Mouse (Mus musculus) frontal cortex, adult 2 months (tissue): ENCODE measurements around the gene Glg1. TPM values are rescaled to one million over a fixed set of nuclear protein-coding genes. Genes with fewer than 3 reads are reported as not detected.
A peak's percentile ranks its signal among the peaks of the same experiment; 100 is the strongest.
"Not testable (repeated sequence)": the region's sequence is repeated elsewhere in the genome, so short reads cannot be mapped to it uniquely, and the experiment has no call there.

ENCODE experiments used
- DNase-seq, 2 experiments: peaks; one replicate each; pipeline ENCODE4 v3.0.0; 2022; ENCODE audit warnings: low spot score in 1 of 2; ENCODE audit errors: extremely low spot score in 1 of 2
- polyA plus RNA-seq: library from polyadenylated mRNA; depleted of rRNA; stranded (reverse); fragments of >200 nt; gene quantifications from 2 replicates; pipeline ENCODE4 v1.2.3, GENCODE M21; 2012; rRNA removed

The Glg1 gene
- 62.3 and 70.4 TPM in 2 replicates for polyA plus RNA-seq

- peak; percentile 51 to 90 for DNase-seq
Observed at GRCm38 (mm10) chr8:111258631-111259407, at the start of gene Glg1. Gene Glg1 (minus strand): TSS chr8:111259216.

- peak in 1 of 2 experiments; percentile 6 for DNase-seq
Observed at GRCm38 (mm10) chr8:111305031-111305730, 46.2 kb upstream of the Glg1 start.

DNA sequence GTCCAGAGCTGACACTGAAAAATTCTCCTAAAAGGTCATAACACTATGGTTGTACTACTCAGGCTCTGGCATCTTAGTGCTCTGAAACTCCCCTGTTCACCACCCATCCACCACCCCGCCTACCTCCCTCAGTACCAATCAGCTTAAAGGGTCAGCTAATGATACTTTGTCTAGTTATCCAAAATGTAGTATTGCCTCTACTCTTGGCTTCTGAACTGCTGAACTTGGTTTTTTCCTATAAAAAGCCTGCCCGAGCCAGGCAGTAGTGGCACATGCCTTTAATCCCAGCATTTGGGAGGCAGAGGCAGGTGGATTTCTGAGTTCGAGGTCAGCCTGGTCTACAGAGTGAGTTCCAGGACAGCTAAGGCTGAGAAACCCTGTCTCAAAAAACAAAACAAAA lies 45.3 kb upstream of the Glg1 start:
- no peak for DNase-seq

DNA sequence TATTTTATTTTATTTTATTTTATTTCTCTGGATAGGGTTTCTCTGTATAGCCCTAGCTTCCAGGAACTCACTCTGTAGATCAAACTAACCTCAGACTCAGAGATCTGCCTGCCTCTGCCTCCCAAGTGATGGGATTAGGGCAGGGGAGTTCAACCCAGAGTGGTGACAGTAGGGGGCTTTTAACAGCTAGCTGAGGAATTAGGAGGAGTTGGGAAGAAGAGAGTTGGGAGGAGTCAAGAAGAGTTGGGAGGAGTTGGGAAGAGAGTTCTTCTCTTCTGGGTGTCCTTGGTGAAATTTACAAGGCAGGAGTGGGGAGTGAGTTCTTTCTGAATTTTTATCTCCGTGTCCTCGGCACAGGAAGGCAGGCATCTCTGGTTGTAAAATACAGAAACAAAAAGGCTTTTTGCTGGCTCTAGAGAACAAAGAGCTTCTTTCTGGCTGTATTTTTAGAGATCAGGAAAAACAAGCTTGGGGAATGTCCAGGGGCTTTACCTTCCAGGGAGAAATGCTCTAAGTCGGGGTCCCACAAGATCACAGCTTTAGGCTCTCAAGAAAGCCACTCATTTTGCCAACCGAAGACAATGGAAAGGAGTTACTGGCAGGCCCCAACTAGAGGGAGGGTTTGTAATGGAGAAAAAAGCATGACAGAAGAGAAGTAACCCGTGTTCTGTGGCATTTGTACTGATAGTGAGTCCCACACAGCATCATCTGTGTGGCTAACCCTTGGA lies 44.2 kb upstream of the Glg1 start:
- not testable (repeated sequence) for DNase-seq

DNA sequence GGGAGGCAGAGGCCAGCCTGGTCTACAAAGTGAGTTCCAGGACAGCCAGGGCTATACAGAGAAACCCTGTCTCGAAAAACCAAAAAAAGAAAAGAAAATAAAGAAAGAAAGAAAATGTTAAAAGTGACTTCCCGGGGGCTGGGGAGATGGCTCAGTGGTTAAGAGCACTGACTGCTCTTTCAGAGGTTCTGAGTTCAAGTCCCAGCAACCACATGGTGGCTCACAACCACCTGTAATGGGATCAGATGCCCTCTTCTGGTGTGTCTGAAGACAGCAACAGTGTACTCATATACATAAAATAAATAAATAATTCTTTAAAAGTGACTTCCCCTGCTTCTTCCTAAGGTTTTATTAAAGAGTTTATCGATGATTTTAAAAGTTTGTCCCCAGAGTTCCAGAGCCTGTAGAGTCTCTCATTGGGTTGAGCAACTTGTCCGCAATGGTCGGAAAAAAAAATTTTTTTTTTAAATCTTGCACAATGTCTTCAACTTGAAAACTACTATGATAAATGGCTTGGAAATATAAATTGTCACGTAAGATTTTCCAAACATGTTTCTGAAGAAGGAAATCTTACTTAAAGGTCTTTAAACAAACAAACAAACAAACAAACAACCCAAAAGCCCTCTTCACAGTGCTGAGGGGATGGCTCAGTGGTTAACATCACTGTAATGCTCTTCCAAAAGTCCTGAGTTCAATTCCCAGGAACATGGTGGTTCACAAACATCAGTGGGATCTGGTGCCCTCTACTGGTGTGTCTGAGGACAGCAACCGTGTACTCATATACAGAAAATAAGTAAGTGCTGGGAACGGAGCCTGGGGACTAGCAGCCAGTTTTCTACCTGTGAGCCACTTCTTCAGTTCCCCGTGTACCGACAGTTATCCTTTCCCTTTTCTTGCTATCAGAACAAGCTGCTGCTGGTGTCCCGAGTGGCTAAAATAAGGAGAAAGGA lies 41.9 kb upstream of the Glg1 start:
- peak in 1 of 2 experiments; percentile 17 for DNase-seq

GRCm38 (mm10) chr8:111299821-111300568 lies 41.0 kb upstream of the Glg1 start, which contains the start of gene Rfwd3:
Gene Rfwd3 (minus strand): TSS chr8:111300222.
- DNase-seq, result peak; percentile 98

DNA sequence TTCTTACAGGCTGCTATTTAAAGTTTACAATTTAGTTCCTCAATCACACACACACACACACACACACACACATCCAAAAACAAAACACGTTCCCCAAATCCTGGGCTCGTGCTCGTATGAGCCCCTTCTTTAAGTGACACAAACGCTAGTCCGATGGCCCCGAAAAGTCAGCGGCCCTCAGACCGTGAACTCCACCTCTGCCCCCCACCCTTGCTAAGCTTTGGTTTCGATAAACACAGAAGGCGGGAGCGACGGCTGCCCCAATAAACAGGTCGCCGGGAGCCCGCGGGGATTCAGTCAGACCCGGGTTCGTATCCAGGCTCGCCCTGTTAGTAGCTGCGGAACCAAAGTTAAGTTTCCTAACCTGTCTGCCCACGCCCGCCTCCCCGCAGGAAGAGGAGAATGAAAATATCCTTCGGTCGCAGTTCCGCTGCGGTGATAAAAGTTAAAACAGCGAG lies 40.4 kb upstream of the Glg1 start:
- peak in 1 of 2 experiments; percentile 29 for DNase-seq

DNA sequence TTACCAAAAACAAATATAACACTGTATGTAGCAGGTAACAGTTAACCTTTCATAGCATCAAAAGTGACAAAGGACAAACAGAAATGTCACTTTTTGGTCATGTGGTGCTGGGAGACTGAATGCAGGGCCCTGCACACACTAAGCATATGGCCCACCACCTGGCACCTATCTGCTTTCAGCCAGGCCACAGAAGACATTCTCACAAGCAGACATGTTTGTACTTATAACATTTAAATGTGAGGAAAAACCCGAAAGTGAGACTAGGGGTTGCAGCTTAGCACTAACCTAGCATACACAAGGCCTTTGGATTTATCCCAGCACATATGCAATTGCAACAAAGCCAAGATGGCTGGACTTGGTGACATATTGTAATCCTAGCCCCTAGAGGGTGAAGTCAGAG lies 39.0 kb upstream of the Glg1 start:
- no peak for DNase-seq

- no peak for DNase-seq
Observed at GRCm38 (mm10) chr8:111291733-111292132, 32.7 kb upstream of the Glg1 start.

DNA sequence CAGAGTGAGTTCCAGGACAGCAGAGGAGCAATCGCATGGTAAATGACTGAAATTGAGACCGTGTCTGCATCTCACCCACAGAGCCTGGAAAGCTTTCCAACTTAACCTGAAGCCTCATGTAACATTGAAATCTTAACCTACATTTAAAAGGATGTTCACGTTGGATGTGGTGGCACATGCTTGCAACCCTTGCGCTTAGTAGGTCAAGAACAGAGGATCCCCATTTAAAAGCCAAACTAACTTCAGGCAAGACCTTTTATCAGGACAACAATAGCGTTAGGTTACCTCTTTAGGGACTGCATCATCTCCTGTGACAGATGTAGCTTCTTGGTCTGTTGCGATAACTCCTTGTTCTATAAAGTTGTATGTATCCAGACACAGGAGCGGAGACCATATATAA lies 31.6 kb upstream of the Glg1 start:
- DNase-seq, result no peak

DNA sequence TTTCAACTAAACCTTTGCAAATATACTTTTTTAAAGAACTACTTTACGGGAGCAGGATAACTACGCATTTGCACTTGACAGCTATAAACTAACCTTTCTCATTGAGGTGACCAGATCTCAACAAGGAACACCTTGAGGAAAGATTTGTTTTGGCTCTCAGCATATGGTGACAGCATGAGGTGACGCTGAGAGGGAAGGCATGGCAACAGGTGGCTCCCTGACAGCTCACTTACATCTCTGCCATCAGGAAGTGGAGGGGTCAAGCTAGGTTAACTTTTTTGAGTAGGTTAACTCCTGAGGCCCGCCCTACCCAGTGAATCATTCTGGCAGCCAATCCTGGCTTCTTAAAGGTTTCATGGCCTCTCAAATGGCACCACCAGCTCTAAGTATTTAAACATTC lies 26.6 kb upstream of the Glg1 start:
- no peak for DNase-seq

DNA sequence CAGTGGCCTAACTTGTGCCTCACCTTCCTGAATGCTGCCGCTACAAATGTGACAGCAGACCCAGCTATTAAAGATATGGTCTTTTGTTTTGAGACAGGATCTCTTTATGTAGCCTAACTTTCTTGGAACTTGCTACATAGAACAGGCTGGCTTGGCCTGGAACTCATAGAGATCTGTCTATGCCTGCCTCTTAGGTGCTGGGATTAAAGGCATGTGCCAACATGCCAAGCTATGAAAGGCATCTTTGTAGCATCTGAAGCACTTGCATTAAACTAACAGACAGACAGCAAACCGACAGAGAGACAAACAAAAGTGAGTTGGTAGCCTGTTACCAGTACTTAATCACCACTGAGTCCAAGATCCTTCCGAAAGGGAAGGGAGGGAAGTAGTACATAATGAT lies 23.1 kb upstream of the Glg1 start:
- DNase-seq, result no peak

DNA sequence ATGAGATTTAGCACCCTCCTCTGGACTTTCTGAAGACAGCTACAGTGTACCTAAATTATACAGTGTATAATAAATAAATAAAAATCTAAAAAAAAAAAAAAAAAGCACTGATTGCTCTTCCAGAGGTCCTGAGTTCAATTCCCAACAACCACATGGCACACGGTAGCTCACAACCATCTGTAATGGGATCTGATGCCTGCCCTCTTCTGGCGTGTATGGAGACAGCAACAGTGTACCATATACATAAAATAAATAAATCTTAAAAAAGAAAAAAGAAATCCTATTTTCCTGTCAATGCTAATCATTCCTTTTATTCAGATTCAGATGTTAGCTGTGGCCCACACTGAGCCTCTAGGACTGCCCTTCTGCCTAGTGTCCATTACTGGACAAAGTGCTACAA lies 9.3 kb upstream of the Glg1 start:
- DNase-seq, result no peak

GRCm38 (mm10) chr8:111266161-111266560 lies 7.1 kb upstream of the Glg1 start:
- DNase-seq, result not testable (repeated sequence)

- DNase-seq, result no peak
Observed at GRCm38 (mm10) chr8:111264693-111265220, 5.7 kb upstream of the Glg1 start.

- DNase-seq, result no peak
Observed at GRCm38 (mm10) chr8:111261981-111262381, 3.0 kb upstream of the Glg1 start.

GRCm38 (mm10) chr8:111260251-111260650 lies 1.2 kb upstream of the Glg1 start:
- no peak for DNase-seq

DNA sequence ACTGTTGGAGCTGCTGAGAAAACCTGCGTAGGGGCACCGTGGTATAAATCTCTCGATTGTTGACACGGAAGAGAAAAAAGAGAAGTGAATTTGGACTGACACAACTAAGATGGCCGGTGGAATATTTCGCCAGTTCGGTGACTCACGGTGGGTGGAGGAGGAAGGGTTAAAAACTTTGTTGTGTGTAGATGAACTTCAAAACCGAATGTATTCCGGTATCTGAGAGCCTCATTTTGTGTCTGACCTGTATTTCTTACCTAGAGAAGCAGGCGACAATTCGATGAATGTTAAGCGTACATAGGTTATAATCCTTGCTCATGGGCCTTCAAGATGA lies 359 bp upstream of the Glg1 start:
- no peak for DNase-seq

DNA sequence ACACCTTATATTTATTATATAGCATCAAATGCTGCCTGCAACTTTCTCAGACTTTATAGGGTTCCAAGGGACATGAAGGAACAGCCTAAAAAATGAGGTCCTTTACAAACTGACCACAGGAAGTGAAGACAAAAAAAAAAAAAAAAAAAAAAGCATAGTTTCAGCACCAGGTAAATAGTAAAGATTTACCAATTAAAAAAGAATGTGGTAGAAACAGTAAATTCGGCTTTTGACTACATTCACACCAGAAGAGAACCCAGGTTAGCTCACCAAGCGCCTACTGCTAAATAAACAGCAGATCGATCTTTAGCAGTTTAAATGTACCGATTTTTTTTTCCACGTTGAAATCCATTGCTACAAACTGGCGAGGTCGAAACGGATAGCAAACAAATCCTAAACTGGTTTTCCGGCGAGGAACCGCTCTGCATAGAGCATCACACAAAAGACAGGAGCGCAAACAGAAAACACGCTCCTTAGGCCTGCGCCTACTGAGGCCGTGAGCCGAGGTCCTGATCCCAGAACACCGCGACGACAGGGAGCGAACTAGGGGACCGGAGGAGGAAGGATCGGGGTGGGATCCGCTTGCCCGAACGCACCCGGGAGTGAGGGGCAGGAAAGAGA lies 896 bp downstream of the Glg1 start:
- DNase-seq, result peak in 1 of 2 experiments; percentile 44
